Comparison of ENCODE assay signal across 10 mouse cellular contexts in the genomic region with DNA sequence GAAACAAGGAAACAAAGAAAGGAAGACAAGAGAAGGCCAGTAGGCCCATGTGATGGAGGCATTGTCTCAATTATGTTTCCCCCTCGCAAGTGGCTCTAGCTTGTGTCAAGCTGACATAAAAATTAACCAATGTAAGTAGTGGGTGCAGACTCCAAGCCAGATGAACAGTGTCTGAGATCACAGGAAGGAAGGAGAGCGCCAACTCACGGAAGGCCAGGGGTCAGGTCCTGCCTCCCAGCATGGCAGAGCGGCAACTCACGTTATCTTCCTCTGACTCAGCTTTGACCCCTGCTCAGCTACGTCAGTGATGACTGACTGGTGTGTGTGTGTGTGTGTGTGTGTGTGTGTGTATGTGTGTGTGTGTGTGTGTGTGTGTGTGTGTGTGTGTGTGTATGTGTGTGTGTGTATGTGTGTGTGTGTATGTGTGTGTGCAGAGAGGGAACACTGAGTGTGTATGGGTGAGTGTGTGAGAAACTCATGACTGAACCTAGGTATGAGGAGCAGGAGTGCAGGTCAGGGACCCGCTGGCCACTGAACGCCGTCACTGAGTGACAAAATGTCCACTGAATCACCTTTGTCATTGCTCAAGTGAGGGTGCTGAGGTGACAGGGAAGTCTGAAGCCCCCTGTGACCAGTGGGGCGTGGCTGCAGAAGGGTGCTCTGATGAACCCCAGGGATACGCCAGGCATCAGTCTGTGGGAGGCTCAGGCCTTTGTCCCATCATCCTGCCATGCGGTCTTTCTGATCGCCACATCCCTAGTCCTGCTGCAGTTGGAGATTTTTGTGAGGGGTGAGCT. TPM values are rescaled to one million over a fixed set of nuclear protein-coding genes. Genes with fewer than 3 reads are reported as not detected.
DNase-seq lines count a peak whose midpoint lies in the region; ATAC-seq lines count a peak whose summit lies in the region.
"Had no signal": no experiment of that assay in that cellular context is flagged by ENCODE, and none has a peak within 500 bp of the region (broad histone marks: within the 10 kb centered on the region; RNA-seq: fewer than 3 reads in every experiment).

No protein-coding gene starts in this region.

- H3K4me3 ChIP-seq in hindbrain, embryonic 12.5 days: no peak overlapping the region
- no peak overlapping the region for H3K4me3 ChIP-seq in hindbrain, embryonic 14.5 days (replicated peaks; ENCODE audit: low read length)
- no peak overlapping the region for H3K4me3 ChIP-seq in embryonic facial prominence, embryonic 10.5 days
- no peak overlapping the region for H3K4me3 ChIP-seq in forebrain, embryonic 16.5 days (replicated peaks; ENCODE audit: low read length)
- H3K4me3 ChIP-seq in forebrain, embryonic 11.5 days (ENCODE audit: low read depth, low read length): no peak overlapping the region
- H3K4me3 ChIP-seq: heart, adult 2 months had no signal

- peaks cover 19% of the 10 kb centered on the region for H3K4me1 ChIP-seq in hindbrain, embryonic 12.5 days
- 0 out of 2 replicates have a peak, but pooled peaks cover under 1% of the 10 kb centered on the region for H3K4me1 ChIP-seq in hindbrain, embryonic 14.5 days (replicated peaks; ENCODE audit: control insufficient read depth, insufficient read depth, low read length)
- peaks cover 41% of the 10 kb centered on the region for H3K4me1 ChIP-seq in embryonic facial prominence, embryonic 10.5 days
- no peaks in the 10 kb centered on the region for H3K4me1 ChIP-seq in forebrain, embryonic 16.5 days (replicated peaks; ENCODE audit: control insufficient read depth, insufficient read depth, low read length)
- H3K4me1 ChIP-seq in forebrain, embryonic 11.5 days (replicated peaks; ENCODE audit: control insufficient read depth, insufficient read depth, low read length): no peaks in the 10 kb centered on the region

- 75% methylated on average over 13 of the region's 13 CpGs for WGBS in hindbrain, embryonic 12.5 days
- 72% methylated on average over 13 of the region's 13 CpGs for WGBS in hindbrain, embryonic 14.5 days
- WGBS in embryonic facial prominence, embryonic 10.5 days: 73% methylated on average over 13 of the region's 13 CpGs
- WGBS in forebrain, embryonic 16.5 days: 79% methylated on average over 13 of the region's 13 CpGs
- WGBS in forebrain, embryonic 11.5 days: 79% methylated on average over 13 of the region's 13 CpGs

- no peak for DNase-seq in hindbrain, embryonic 14.5 days (ENCODE audit: low spot score)
- peak; percentile 5 for DNase-seq in urinary bladder, postnatal 25 days (ENCODE audit: low spot score)
- no peak for DNase-seq in urinary bladder, adult 18-20 months (ENCODE audit: low spot score in 2 of 2)
- peak; percentile 41 for DNase-seq in embryonic facial prominence, embryonic 10.5 days (ENCODE audit: low spot score)
- DNase-seq in kidney, postnatal 4 days: peak; percentile 40 to 61
- DNase-seq in forebrain, embryonic 11.5 days (ENCODE audit: low spot score): no peak
- DNase-seq: lung, embryonic 14.5 days had no signal

- no peaks in the 10 kb centered on the region for H3K36me3 ChIP-seq in hindbrain, embryonic 12.5 days
- no peaks in the 10 kb centered on the region; the same call in 1 of the 2 replicates for H3K36me3 ChIP-seq in hindbrain, embryonic 14.5 days (replicated peaks; ENCODE audit: control insufficient read depth, insufficient read depth)
- H3K36me3 ChIP-seq in embryonic facial prominence, embryonic 10.5 days (replicated peaks): 0 out of 2 replicates have a peak, but pooled peaks cover 3% of the 10 kb centered on the region
- H3K36me3 ChIP-seq in forebrain, embryonic 16.5 days (ENCODE audit: control insufficient read depth, insufficient read depth): no peaks in the 10 kb centered on the region
- no peaks in the 10 kb centered on the region for H3K36me3 ChIP-seq in forebrain, embryonic 11.5 days (ENCODE audit: control insufficient read depth, insufficient read depth, low read length)

- no peak overlapping the region for H3K9ac ChIP-seq in hindbrain, embryonic 12.5 days
- H3K9ac ChIP-seq in hindbrain, embryonic 14.5 days: no peak overlapping the region
- no peak overlapping the region for H3K9ac ChIP-seq in forebrain, embryonic 16.5 days (replicated peaks; ENCODE audit: low read depth, low read length)
- no peak overlapping the region for H3K9ac ChIP-seq in forebrain, embryonic 11.5 days (ENCODE audit: low read length)
- H3K9ac ChIP-seq: lung, embryonic 14.5 days had no signal

- H3K9me3 ChIP-seq in hindbrain, embryonic 12.5 days (replicated peaks): no peaks in the 10 kb centered on the region
- no peaks in the 10 kb centered on the region for H3K9me3 ChIP-seq in hindbrain, embryonic 14.5 days (ENCODE audit: control insufficient read depth, low read length)
- H3K9me3 ChIP-seq in embryonic facial prominence, embryonic 10.5 days: no peaks in the 10 kb centered on the region
- H3K9me3 ChIP-seq in forebrain, embryonic 16.5 days (ENCODE audit: control insufficient read depth, low read length): no peaks in the 10 kb centered on the region
- H3K9me3 ChIP-seq in forebrain, embryonic 11.5 days (ENCODE audit: control insufficient read depth, low read length): no peaks in the 10 kb centered on the region

- no peak for ATAC-seq in hindbrain, embryonic 12.5 days (ENCODE audit: low FRiP score)
- ATAC-seq in hindbrain, embryonic 14.5 days (ENCODE audit: low FRiP score): no peak
- ATAC-seq in forebrain, embryonic 16.5 days: no peak
- ATAC-seq in forebrain, embryonic 11.5 days (replicated peaks; ENCODE audit: low FRiP score): no peak

- H3K4me2 ChIP-seq in hindbrain, embryonic 12.5 days (replicated peaks): no peak overlapping the region
- no peak overlapping the region for H3K4me2 ChIP-seq in hindbrain, embryonic 14.5 days (replicated peaks)
- no peak overlapping the region for H3K4me2 ChIP-seq in forebrain, embryonic 16.5 days (ENCODE audit: low read length)
- no peak overlapping the region for H3K4me2 ChIP-seq in forebrain, embryonic 11.5 days (ENCODE audit: low read depth, low read length, severe bottlenecking)
- H3K4me2 ChIP-seq: lung, embryonic 14.5 days had no signal

- H3K27me3 ChIP-seq in hindbrain, embryonic 12.5 days: no peaks in the 10 kb centered on the region
- no peaks in the 10 kb centered on the region for H3K27me3 ChIP-seq in hindbrain, embryonic 14.5 days (ENCODE audit: control insufficient read depth, insufficient read depth, low read length)
- no peaks in the 10 kb centered on the region for H3K27me3 ChIP-seq in embryonic facial prominence, embryonic 10.5 days (replicated peaks; ENCODE audit: low read depth, poor library complexity, severe bottlenecking)
- no peaks in the 10 kb centered on the region for H3K27me3 ChIP-seq in forebrain, embryonic 16.5 days (replicated peaks; ENCODE audit: control insufficient read depth, insufficient read depth, low read length)
- no peaks in the 10 kb centered on the region for H3K27me3 ChIP-seq in forebrain, embryonic 11.5 days (ENCODE audit: control insufficient read depth, insufficient read depth, low read length)

- H3K27ac ChIP-seq in hindbrain, embryonic 12.5 days: peak overlapping the region; percentile 48; the same call in 1 of the 2 replicates
- no peak overlapping the region for H3K27ac ChIP-seq in hindbrain, embryonic 14.5 days
- peak overlapping the region; percentile 37; the same call in 1 of the 2 replicates for H3K27ac ChIP-seq in embryonic facial prominence, embryonic 10.5 days (replicated peaks)
- H3K27ac ChIP-seq in forebrain, embryonic 16.5 days (ENCODE audit: low read length): no peak overlapping the region
- no peak overlapping the region for H3K27ac ChIP-seq in forebrain, embryonic 11.5 days (ENCODE audit: low read depth, low read length)
- H3K27ac ChIP-seq: heart, adult 2 months had no signal

RNA-seq across cellular contexts. Expression of a gene that starts 53.1 kb away (rescaled TPM):
- 9.1 and 13.0 TPM in 2 replicates for polyA plus RNA-seq in hindbrain, embryonic 12.5 days (2016; fragmentation: Nextera tagmentation; extraction: Ambion mirVana)
- polyA plus RNA-seq in hindbrain, embryonic 14.5 days (2014; fragmentation: Nextera tagmentation; extraction: Ambion mirVana): 3.8 and 4.9 TPM in 2 replicates
- 13.7 and 14.6 TPM in 2 replicates for polyA plus RNA-seq in embryonic facial prominence, embryonic 10.5 days (2016; fragmentation: Nextera tagmentation; extraction: Ambion mirVana)
- 3.1 and 3.5 TPM in 2 replicates for polyA plus RNA-seq in forebrain, embryonic 16.5 days (2015; fragmentation: Nextera tagmentation; extraction: Ambion mirVana)
- 8.1 and 9.2 TPM in 2 replicates for polyA plus RNA-seq in forebrain, embryonic 11.5 days (2014; fragmentation: Nextera tagmentation; extraction: Ambion mirVana)

RNA-seq across cellular contexts. Expression of a gene that starts 55.5 kb away (rescaled TPM):
- 19.3 and 20.2 TPM in 2 replicates for polyA plus RNA-seq in hindbrain, embryonic 12.5 days (2016; fragmentation: Nextera tagmentation; extraction: Ambion mirVana)
- polyA plus RNA-seq in hindbrain, embryonic 14.5 days (2014; fragmentation: Nextera tagmentation; extraction: Ambion mirVana): 24.7 and 33.3 TPM in 2 replicates
- 7.3 and 8.7 TPM in 2 replicates for polyA plus RNA-seq in embryonic facial prominence, embryonic 10.5 days (2016; fragmentation: Nextera tagmentation; extraction: Ambion mirVana)
- polyA plus RNA-seq in forebrain, embryonic 16.5 days (2015; fragmentation: Nextera tagmentation; extraction: Ambion mirVana): 9.9 and 12.5 TPM in 2 replicates
- polyA plus RNA-seq in forebrain, embryonic 11.5 days (2014; fragmentation: Nextera tagmentation; extraction: Ambion mirVana): 17.5 and 19.2 TPM in 2 replicates

Comparison
In these comparisons a context has a peak if more than half of its experiments do, and no peak if none do; other contexts are left out.
1. H3K27ac ChIP-seq: peak in hindbrain, embryonic 12.5 days (single experiment) and embryonic facial prominence, embryonic 10.5 days (single experiment); none in hindbrain, embryonic 14.5 days (single experiment), forebrain, embryonic 16.5 days (single experiment) and forebrain, embryonic 11.5 days (single experiment).
2. DNase-seq: peak in urinary bladder, postnatal 25 days (single experiment), embryonic facial prominence, embryonic 10.5 days (single experiment) and kidney, postnatal 4 days (2 of 2); none in hindbrain, embryonic 14.5 days (single experiment), urinary bladder, adult 18-20 months (0 of 2) and forebrain, embryonic 11.5 days (single experiment).